19 mouse cellular contexts compared by ENCODE assay signal in the genomic region with DNA sequence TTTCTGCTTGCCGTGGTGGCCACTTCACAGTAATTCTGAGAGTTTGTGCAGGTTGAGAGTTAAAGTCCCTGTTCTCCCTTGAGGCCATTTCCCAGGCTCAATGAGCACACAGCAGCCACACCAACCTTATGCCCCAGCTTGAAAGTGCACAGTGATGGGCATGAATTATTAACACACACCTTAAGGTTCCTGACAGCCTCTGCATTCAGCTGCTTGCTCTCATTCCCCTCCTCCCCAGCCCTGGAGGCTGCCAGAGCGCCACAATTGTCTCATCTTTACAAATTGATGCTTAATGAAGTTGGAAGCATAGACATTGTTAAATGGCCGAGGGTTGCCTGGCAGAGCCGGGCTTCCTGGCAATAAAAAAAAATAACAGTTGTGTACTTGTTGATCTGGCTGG.
"Had no signal": no experiment of that assay in that cellular context is flagged by ENCODE, and none has a peak within 500 bp of the region (broad histone marks: within the 10 kb centered on the region; RNA-seq: fewer than 3 reads in every experiment).

No protein-coding gene starts in this region.

- H3K9me3 ChIP-seq: intestine, embryonic 15.5 days; liver, embryonic 13.5 days; lung, embryonic 15.5 days; neural tube, embryonic 12.5 days; stomach, embryonic 15.5 days had no signal

- ATAC-seq: intestine, embryonic 15.5 days; liver, postnatal 0 days had no signal

- DNase-seq: kidney, adult 8-10 months; kidney, postnatal 36 days; layer of hippocampus, adult 9-11 months; layer of hippocampus, postnatal 36 days; liver; liver, embryonic 13.5 days; liver, postnatal 0 days; lung, postnatal 14 days; right cerebral cortex, postnatal 4 days; spleen, adult 18-20 months; thymus, postnatal 36 days had no signal

- H3K27ac ChIP-seq: intestine, embryonic 15.5 days; limb, embryonic 12.5 days; liver, embryonic 13.5 days; lung, embryonic 15.5 days; macrophage; neural tube, embryonic 12.5 days; stomach, embryonic 15.5 days had no signal

- H3K4me2 ChIP-seq: intestine, embryonic 15.5 days; limb, embryonic 12.5 days; liver, embryonic 13.5 days; lung, embryonic 15.5 days; neural tube, embryonic 12.5 days; stomach, embryonic 15.5 days had no signal

- H3K36me3 ChIP-seq: intestine, embryonic 15.5 days; limb, embryonic 12.5 days; liver, embryonic 13.5 days; lung, embryonic 15.5 days; neural tube, embryonic 12.5 days; stomach, embryonic 15.5 days had no signal

- H3K4me3 ChIP-seq: intestine, embryonic 15.5 days; limb, embryonic 12.5 days; liver, embryonic 13.5 days; lung, embryonic 15.5 days; megakaryocyte, embryonic 14.5 days; myocyte; neural tube, embryonic 12.5 days; stomach, embryonic 15.5 days had no signal

- H3K9ac ChIP-seq: intestine, embryonic 15.5 days; limb, embryonic 12.5 days; liver, embryonic 13.5 days; liver, postnatal 0 days; lung, embryonic 15.5 days; neural tube, embryonic 12.5 days; stomach, embryonic 15.5 days had no signal

- H3K4me1 ChIP-seq: limb, embryonic 12.5 days; megakaryocyte, embryonic 14.5 days; stomach, embryonic 15.5 days had no signal

- H3K27me3 ChIP-seq: intestine, embryonic 15.5 days; liver, embryonic 13.5 days; lung, embryonic 15.5 days; megakaryocyte, embryonic 14.5 days; neural tube, embryonic 12.5 days; stomach, embryonic 15.5 days had no signal
